Comparison of ENCODE assay signal across 10 mouse cellular contexts in the genomic region with DNA sequence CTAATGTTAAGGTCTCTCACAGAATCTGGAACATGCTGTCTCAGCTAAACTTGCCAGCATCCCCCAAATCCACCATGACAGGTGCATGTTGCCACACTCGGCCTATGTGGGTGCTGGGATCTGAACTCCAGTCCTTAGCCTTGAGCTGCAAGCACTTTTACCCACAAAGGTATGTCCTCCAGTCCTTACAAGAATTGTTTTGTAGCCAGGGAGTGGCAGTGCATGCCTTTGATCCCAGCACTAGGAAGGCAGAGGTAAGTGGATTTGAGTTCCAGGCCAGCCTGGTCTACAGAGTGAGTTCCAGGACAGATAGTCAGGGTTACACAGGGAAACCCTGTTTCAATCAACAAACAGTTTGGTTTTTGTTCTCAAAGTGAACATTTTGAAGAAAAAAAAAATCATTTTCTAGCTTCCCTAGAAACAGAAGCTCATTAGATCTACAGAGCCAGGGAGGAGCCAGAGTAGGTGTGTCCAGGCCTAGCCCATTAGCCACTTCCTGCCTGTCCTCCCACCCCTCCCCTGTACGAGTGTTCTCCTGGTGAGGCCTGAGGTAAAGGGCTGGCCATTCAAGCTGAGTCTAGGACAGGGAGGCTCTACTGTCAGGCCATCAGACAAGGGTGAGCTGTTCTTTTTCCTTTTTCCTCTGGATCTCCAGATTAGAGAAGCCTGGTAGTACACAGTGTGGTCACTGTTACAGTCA. TPM values are rescaled to one million over a fixed set of nuclear protein-coding genes. Genes with fewer than 3 reads are reported as not detected.
DNase-seq lines count a peak whose midpoint lies in the region; ATAC-seq lines count a peak whose summit lies in the region.
"Had no signal": no experiment of that assay in that cellular context is flagged by ENCODE, and none has a peak within 500 bp of the region (broad histone marks: within the 10 kb centered on the region; RNA-seq: fewer than 3 reads in every experiment).

No protein-coding gene starts in this region.

- peaks cover 36% of the 10 kb centered on the region for H3K4me1 ChIP-seq in kidney, embryonic 15.5 days
- peaks cover 35% of the 10 kb centered on the region for H3K4me1 ChIP-seq in liver, embryonic 12.5 days

- 0 out of 2 replicates have a peak, but pooled peaks have one; percentile 58 for ATAC-seq in kidney, embryonic 15.5 days (replicated peaks; ENCODE audit: low FRiP score)
- peak; percentile 84 for ATAC-seq in activated CD4-positive, CD25-positive, alpha-beta regulatory T cell, adult 4 months
- ATAC-seq in liver, embryonic 12.5 days = peak; percentile 63; the same call in 1 of the 2 replicates

- no peak overlapping the region for H3K4me2 ChIP-seq in kidney, embryonic 15.5 days
- H3K4me2 ChIP-seq in liver, embryonic 12.5 days = no peak overlapping the region
- H3K4me2 ChIP-seq: limb, embryonic 15.5 days had no signal

- 52% methylated on average over 2 of the region's 2 CpGs for WGBS in kidney, embryonic 15.5 days
- 40% methylated on average over 2 of the region's 2 CpGs for WGBS in liver, embryonic 12.5 days (ENCODE audit: insufficient replicate concordance)

- no peaks in the 10 kb centered on the region for H3K9me3 ChIP-seq in kidney, embryonic 15.5 days (replicated peaks)
- H3K9me3 ChIP-seq in liver, embryonic 12.5 days (replicated peaks) = no peaks in the 10 kb centered on the region
- H3K9me3 ChIP-seq: limb, embryonic 15.5 days had no signal

- H3K36me3 ChIP-seq in kidney, embryonic 15.5 days = no peaks in the 10 kb centered on the region
- peaks cover 7% of the 10 kb centered on the region; the same call in 1 of the 2 replicates for H3K36me3 ChIP-seq in liver, embryonic 12.5 days
- no peaks in the 10 kb centered on the region for H3K36me3 ChIP-seq in splenic B cell, adult 2 months (ENCODE audit: control insufficient read depth, insufficient read depth, low read length, poor library complexity, severe bottlenecking)
- H3K36me3 ChIP-seq: limb, embryonic 15.5 days had no signal

- no peak overlapping the region for H3K4me3 ChIP-seq in kidney, embryonic 15.5 days (replicated peaks)
- H3K4me3 ChIP-seq in liver, embryonic 12.5 days = no peak overlapping the region
- H3K4me3 ChIP-seq: limb, embryonic 15.5 days had no signal

- H3K27ac ChIP-seq in kidney, embryonic 15.5 days = peak overlapping the region; percentile 89
- no peak overlapping the region; the same call in 1 of the 2 replicates for H3K27ac ChIP-seq in liver, embryonic 12.5 days
- H3K27ac ChIP-seq: limb, embryonic 15.5 days had no signal

- no peak overlapping the region for H3K9ac ChIP-seq in kidney, embryonic 15.5 days
- no peak overlapping the region; the same call in 1 of the 2 replicates for H3K9ac ChIP-seq in liver, embryonic 12.5 days
- H3K9ac ChIP-seq: limb, embryonic 15.5 days had no signal

- DNase-seq in kidney, adult 11 months = no peak
- DNase-seq in splenic B cell, adult 2 months (ENCODE audit: low read depth, low spot score) = peak; percentile 14
- no peak for DNase-seq in thymus, postnatal 10 days (ENCODE audit: low spot score in 2 of 2)
- no peak for DNase-seq in layer of hippocampus, adult 9-10 months (ENCODE audit: low spot score)
- DNase-seq in layer of hippocampus, postnatal 10 days (ENCODE audit: low spot score in 2 of 2) = no peak
- DNase-seq: thymus, adult 2 months had no signal

- H3K27me3 ChIP-seq in kidney, embryonic 15.5 days = no peaks in the 10 kb centered on the region
- no peaks in the 10 kb centered on the region for H3K27me3 ChIP-seq in liver, embryonic 12.5 days (replicated peaks)
- H3K27me3 ChIP-seq in splenic B cell, adult 2 months (ENCODE audit: control insufficient read depth, insufficient read depth, low read length, poor library complexity, severe bottlenecking) = no peaks in the 10 kb centered on the region
- H3K27me3 ChIP-seq: limb, embryonic 15.5 days had no signal

RNA-seq across cellular contexts. Expression of a gene that starts 26.1 kb away (rescaled TPM):
- polyA plus RNA-seq in kidney, embryonic 15.5 days (2015; fragmentation: Nextera tagmentation; extraction: Ambion mirVana) = 44.1 and 51.8 TPM in 2 replicates
- 10 to 100 TPM; 28.8 to 40.3 TPM for polyA plus RNA-seq in activated CD4-positive, CD25-positive, alpha-beta regulatory T cell, adult 4 months (2017; shearing (Covaris generic))
- polyA plus RNA-seq in liver, embryonic 12.5 days (2016; fragmentation: Nextera tagmentation; extraction: Ambion mirVana) = 35.9 and 40.3 TPM in 2 replicates
- 100 to 1,000 TPM; 286 to 320 TPM for total RNA-seq in layer of hippocampus, postnatal 10 days (2021)

RNA-seq across cellular contexts. Expression of a gene that starts 54.3 kb away (rescaled TPM):
- 74.2 and 87.2 TPM in 2 replicates for polyA plus RNA-seq in kidney, embryonic 15.5 days (2015; fragmentation: Nextera tagmentation; extraction: Ambion mirVana)
- polyA plus RNA-seq in activated CD4-positive, CD25-positive, alpha-beta regulatory T cell, adult 4 months (2017; shearing (Covaris generic)) = 10 to 100 TPM; 30.9 to 31.9 TPM
- polyA plus RNA-seq in liver, embryonic 12.5 days (2016; fragmentation: Nextera tagmentation; extraction: Ambion mirVana) = 99.5 and 100.0 TPM in 2 replicates
- total RNA-seq in layer of hippocampus, postnatal 10 days (2021) = 10 to 100 TPM; 42.3 to 44.5 TPM
